Mouse (Mus musculus) stomach, postnatal 0 days (tissue): ENCODE results near the gene Ifna11. TPM values are rescaled to one million over a fixed set of nuclear protein-coding genes. Genes with fewer than 3 reads are reported as not detected.

Experiments used
- ATAC-seq: fragments of 200-750 bp; cut with Nextera tagmentation; 2 replicates; pipeline ENCODE4 v1.8.0; 2017; ENCODE audit not compliant: low FRiP score, low TSS enrichment
- DNase-seq: peaks from one replicate; pipeline ENCODE4 v3.0.0-alpha.2; 2016; ENCODE audit warnings: low spot score
- H3K27ac ChIP-seq: fragments of 300-500 bp; sonication (generic); replicated peaks from 2 replicates; pipeline ENCODE4 v1.5.1; 2014; ENCODE audit warnings: mild to moderate bottlenecking, control low read depth
- H3K27me3 ChIP-seq: fragments of 300-500 bp; sonication (generic); 2 replicates; pipeline ENCODE4 v1.6.1; 2014; ENCODE audit warnings: low read length; ENCODE audit not compliant: control insufficient read depth, insufficient read depth
- H3K36me3 ChIP-seq: fragments of 300-500 bp; sonication (generic); 2 replicates; pipeline ENCODE4 v1.6.1; 2014; ENCODE audit warnings: low read length, mixed read lengths; ENCODE audit not compliant: control insufficient read depth, insufficient read depth
- H3K4me1 ChIP-seq: fragments of 300-500 bp; sonication (generic); replicated peaks from 2 replicates; pipeline ENCODE4 v1.6.1; 2014; ENCODE audit warnings: antibody characterized with exemption; ENCODE audit not compliant: control insufficient read depth, insufficient read depth
- H3K4me2 ChIP-seq: fragments of 300-500 bp; sonication (generic); replicated peaks from 2 replicates; pipeline ENCODE4 v1.6.1; 2014; ENCODE audit warnings: low read depth, mild to moderate bottlenecking, control low read depth, moderate library complexity
- H3K4me3 ChIP-seq: fragments of 300-500 bp; sonication (generic); 2 replicates; pipeline ENCODE4 v1.5.1; 2014; ENCODE audit warnings: low read depth, low read length, control low read depth
- H3K9ac ChIP-seq: fragments of 300-500 bp; sonication (generic); 2 replicates; pipeline ENCODE4 v1.6.1; 2014; ENCODE audit warnings: mild to moderate bottlenecking, low read length, control low read depth, mixed read lengths
- H3K9me3 ChIP-seq: fragments of 300-500 bp; sonication (generic); 2 replicates; pipeline ENCODE4 v1.6.1; 2016; ENCODE audit warnings: low read length; ENCODE audit not compliant: control insufficient read depth
- CTCF ChIP-seq: IDR thresholded peaks from 2 replicates; pipeline ENCODE4 v1.5.1; 2016; ENCODE audit warnings: antibody characterized with exemption, low read depth, mild to moderate bottlenecking, moderate library complexity
- EP300 ChIP-seq: optimal IDR thresholded peaks from 2 replicates; pipeline ENCODE3; 2016; ENCODE audit warnings: antibody characterized with exemption
- WGBS: fragments of 180-500 bp; shearing (Covaris S2); extraction: QIAGEN DNeasy Blood & Tissue Kit; methylation state at CpG from one replicate; pipeline ENCODE4 v1.1.7; 2014; 5-methylcytosine and 5-hydroxymethylcytosine counted together
- polyA plus RNA-seq: library from polyadenylated mRNA; unstranded; fragments of >200 nt; fragmentation: Nextera tagmentation; extraction: Ambion mirVana; gene quantifications from 2 replicates; pipeline ENCODE4 v1.2.1, GENCODE M21; 2015

The Ifna11 gene
- polyA plus RNA-seq, 1 experiment from 2014 or later = not detected

DNA sequence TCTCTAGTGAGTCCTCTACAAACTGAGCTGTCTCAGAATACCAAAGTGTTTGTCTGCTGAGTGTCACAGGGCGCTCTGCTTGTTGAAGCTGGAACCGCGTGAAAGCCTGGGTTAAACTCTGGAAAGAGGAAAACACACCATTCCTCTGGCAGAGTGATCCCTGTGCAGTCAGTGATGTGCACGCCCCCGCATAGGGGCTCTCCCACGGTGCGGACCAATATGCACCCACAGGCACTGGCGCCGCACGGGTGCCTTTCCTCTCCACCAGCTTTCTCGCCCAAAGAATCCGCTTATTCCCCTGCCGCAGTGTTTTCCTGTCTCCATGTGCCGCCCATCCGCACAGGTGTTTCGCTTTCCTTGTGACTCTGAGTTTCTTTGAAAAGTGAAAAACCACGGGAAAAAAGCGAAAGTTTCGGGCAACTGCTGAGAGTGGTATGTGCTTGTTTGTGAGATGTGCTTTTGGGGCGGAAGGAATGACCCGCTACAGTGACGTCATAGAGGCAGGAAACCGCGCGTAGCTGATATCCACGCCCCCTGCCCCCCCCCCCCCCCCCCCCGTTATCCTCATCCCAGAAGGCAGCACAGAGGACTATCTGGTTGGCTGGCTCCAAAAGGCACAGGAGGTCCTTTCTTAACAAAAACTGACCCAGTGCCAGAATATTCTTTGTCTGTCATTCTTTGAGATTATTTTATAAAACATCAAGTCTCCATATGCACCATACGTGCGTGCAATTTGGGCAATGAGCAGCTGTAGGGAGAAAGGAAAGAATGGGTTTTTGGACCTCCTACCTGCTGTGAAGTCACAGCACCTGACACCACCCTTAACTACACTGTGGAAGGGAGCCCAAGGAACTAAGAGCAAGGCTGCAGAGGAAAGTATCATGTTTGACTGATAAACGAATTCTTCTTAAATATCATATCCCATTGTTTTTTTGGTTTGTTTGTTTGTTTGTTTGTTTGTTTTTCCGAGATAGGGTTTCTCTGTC lies 48.5 kb downstream of the Ifna11 start:
- TF ChIP-seq CTCF = no peak
- TF ChIP-seq EP300 = no peak
- peak; percentile 27 for DNase-seq
- H3K27ac ChIP-seq = no peak overlapping the region
- no peaks in the 10 kb centered on the region for H3K36me3 ChIP-seq
- H3K9me3 ChIP-seq = no peaks in the 10 kb centered on the region
- peak overlapping the region; percentile 56 for H3K9ac ChIP-seq
- WGBS = 8% methylated on average over 31 of the region's 31 CpGs
- peak overlapping the region; percentile 46 for H3K4me3 ChIP-seq
- H3K4me2 ChIP-seq = peak overlapping the region; percentile 80
- peak; percentile 53 for ATAC-seq
- H3K27me3 ChIP-seq = no peaks in the 10 kb centered on the region
- 0 out of 2 replicates have a peak, but pooled peaks cover 3% of the 10 kb centered on the region for H3K4me1 ChIP-seq

Other genes with a start within 250 kb of the Ifna11 start
- gene Ifna14, start 248.2 kb upstream of the Ifna11 start, polyA plus RNA-seq = not detected in 2 replicates
- not detected in 2 replicates for gene Ifna9, start 227.6 kb upstream of the Ifna11 start, polyA plus RNA-seq
- not detected in 2 replicates for gene Ifna12, start 216.6 kb upstream of the Ifna11 start, polyA plus RNA-seq
- not detected in 2 replicates for gene C87499, start 185.5 kb upstream of the Ifna11 start, polyA plus RNA-seq
- not detected in 2 replicates for gene Ifna13, start 175.5 kb upstream of the Ifna11 start, polyA plus RNA-seq
- gene Ifna16, start 143.0 kb upstream of the Ifna11 start, polyA plus RNA-seq = not detected in 2 replicates
- gene Ifna2, start 136.0 kb upstream of the Ifna11 start, polyA plus RNA-seq = not detected in 2 replicates
- gene Ifnab, start 128.6 kb upstream of the Ifna11 start, polyA plus RNA-seq = not detected in 2 replicates
- 0.19 and 0.51 TPM in 2 replicates for gene Gm26566, start 98.2 kb upstream of the Ifna11 start, polyA plus RNA-seq
- gene Klhl9, start 97.5 kb upstream of the Ifna11 start, polyA plus RNA-seq = 39.8 and 40.6 TPM in 2 replicates
- gene Gm13271, start 65.1 kb upstream of the Ifna11 start, polyA plus RNA-seq = not detected in 2 replicates
- gene Gm13283, start 59.8 kb upstream of the Ifna11 start, polyA plus RNA-seq = 0.21 and 0.24 TPM in 2 replicates
- 0.55 TPM in 1 of 2 replicates, not detected in the other for gene Gm13290, start 46.1 kb upstream of the Ifna11 start, polyA plus RNA-seq
- gene Gm13289, start 43.0 kb upstream of the Ifna11 start, polyA plus RNA-seq = not detected in 2 replicates
- gene Gm13272, start 40.1 kb upstream of the Ifna11 start, polyA plus RNA-seq = not detected in 2 replicates
- 0.25 and 0.47 TPM in 2 replicates for gene Ifnz, start 37.8 kb upstream of the Ifna11 start, polyA plus RNA-seq
- gene Gm13276, start 34.2 kb upstream of the Ifna11 start, polyA plus RNA-seq = 0.45 TPM in 1 of 2 replicates, not detected in the other
- not detected in 2 replicates for gene Gm13277, start 31.3 kb upstream of the Ifna11 start, polyA plus RNA-seq
- not detected in 2 replicates for gene Gm13278, start 28.4 kb upstream of the Ifna11 start, polyA plus RNA-seq
- gene Gm13275, start 25.5 kb upstream of the Ifna11 start, polyA plus RNA-seq = not detected in 2 replicates
- gene Gm13279, start 22.6 kb upstream of the Ifna11 start, polyA plus RNA-seq = not detected in 2 replicates
- gene Gm13285, start 20.3 kb upstream of the Ifna11 start, polyA plus RNA-seq = 0.92 and 1.3 TPM in 2 replicates
- gene Gm13287, start 16.7 kb upstream of the Ifna11 start, polyA plus RNA-seq = not detected in 2 replicates
- not detected in 2 replicates for gene Gm13288, start 14.4 kb upstream of the Ifna11 start, polyA plus RNA-seq
- gene Ifna7, start 3.7 kb upstream of the Ifna11 start, polyA plus RNA-seq = not detected in 2 replicates
- gene Ifna6, start 7.5 kb downstream of the Ifna11 start, polyA plus RNA-seq = not detected in 2 replicates
- not detected in 2 replicates for gene Ifna5, start 15.6 kb downstream of the Ifna11 start, polyA plus RNA-seq
- gene Ifna4, start 21.9 kb downstream of the Ifna11 start, polyA plus RNA-seq = not detected in 2 replicates
- gene Ifna1, start 30.1 kb downstream of the Ifna11 start, polyA plus RNA-seq = not detected in 2 replicates
- 0.85 and 1.1 TPM in 2 replicates for gene Ifne, start 60.2 kb downstream of the Ifna11 start, polyA plus RNA-seq